Mouse (Mus musculus) ES-E14 (cell line): ENCODE data around the gene Tlcd2. TPM values are rescaled to one million over a fixed set of nuclear protein-coding genes. Genes with fewer than 3 reads are reported as not detected.

ENCODE experiments used
- DNase-seq: peaks from one replicate; pipeline ENCODE4 v3.0.0-alpha.2; 2013; ENCODE audit warnings: low read depth, low spot score
- H3K27ac ChIP-seq: 2 replicates; pipeline ENCODE4 v1.5.1; 2012; ENCODE audit warnings: low read depth, mild to moderate bottlenecking, low read length, moderate library complexity, mixed read lengths; ENCODE audit not compliant: poor library complexity, insufficient read depth, severe bottlenecking
- H3K36me3 ChIP-seq: 2 replicates; pipeline ENCODE4 v1.6.1; 2012; ENCODE audit warnings: mild to moderate bottlenecking, low read length, moderate library complexity, mixed read lengths; ENCODE audit not compliant: control insufficient read depth, poor library complexity, insufficient read depth, severe bottlenecking
- H3K4me1 ChIP-seq, 2 experiments: fragments of 150-350 bp in 1 of 2; sonication (generic) in 1 of 2; 2 replicates each; pipeline ENCODE4 v1.6.1; 2012; ENCODE audit warnings: low read length in 2 of 2, mild to moderate bottlenecking in 1 of 2, mixed read lengths in 1 of 2; ENCODE audit not compliant: control insufficient read depth in 2 of 2, insufficient read depth in 2 of 2, poor library complexity in 1 of 2
- H3K4me3 ChIP-seq, 2 experiments: fragments of 150-350 bp in 1 of 2; sonication (generic) in 1 of 2; 2 replicates each; pipeline ENCODE4 v1.5.1; 2012; ENCODE audit warnings: low read length in 2 of 2, low read depth in 1 of 2, mild to moderate bottlenecking in 1 of 2, mixed read lengths in 1 of 2; ENCODE audit not compliant: insufficient read depth in 1 of 2, poor library complexity in 1 of 2, severe bottlenecking in 1 of 2
- H3K9ac ChIP-seq: 2 replicates; pipeline ENCODE4 v1.6.1; 2012; ENCODE audit warnings: low read depth, mild to moderate bottlenecking, low read length, mixed read lengths; ENCODE audit not compliant: poor library complexity, insufficient read depth, severe bottlenecking
- H3K9me3 ChIP-seq: fragments of 150-350 bp; sonication (generic); 2 replicates; pipeline ENCODE4 v1.6.1; 2012; ENCODE audit warnings: low read depth, mild to moderate bottlenecking, low read length; ENCODE audit not compliant: control insufficient read depth, insufficient read depth
- CHD2 ChIP-seq: IDR thresholded peaks from 2 replicates; pipeline ENCODE4 v1.6.1; 2014; ENCODE audit warnings: mild to moderate bottlenecking, low read depth, low read length, inconsistent platforms
- HCFC1 ChIP-seq: IDR thresholded peaks from 2 replicates; pipeline ENCODE4 v1.6.1; 2012; ENCODE audit warnings: low read length, inconsistent platforms, borderline replicate concordance; ENCODE audit not compliant: insufficient read depth
- MAFK ChIP-seq: IDR thresholded peaks from 2 replicates; pipeline ENCODE4 v1.6.1; 2014; ENCODE audit warnings: mild to moderate bottlenecking, low read depth, low read length, inconsistent platforms; ENCODE audit not compliant: insufficient read depth
- ZC3H11A ChIP-seq: IDR thresholded peaks from 2 replicates; pipeline ENCODE4 v1.6.1; 2012; ENCODE audit warnings: low read depth, mild to moderate bottlenecking, inconsistent platforms, low read length, borderline replicate concordance
- ZNF384 ChIP-seq: IDR thresholded peaks from 2 replicates; pipeline ENCODE4 v1.6.1; 2012; ENCODE audit warnings: low read depth, low read length, inconsistent platforms
- in situ Hi-C, 2 experiments: fragments of 600-800 bp; cut with MboI; formaldehyde crosslinking; loops; one replicate each; pipeline ENCODE4 v1.15.1; 2025; ENCODE audit warnings: low sequenced_read_pairs in 2 of 2, inconsistent platforms in 1 of 2; ENCODE audit not compliant: unreplicated experiment in 2 of 2
- total RNA-seq: library from RNA; depleted of rRNA; stranded (reverse); fragments of 300-350 nt; gene quantifications from 2 replicates; pipeline ENCODE4 v1.2.3, GENCODE M21; 2012

Tlcd2 gene
- total RNA-seq, 1 experiment, result 5.9 TPM

DNA sequence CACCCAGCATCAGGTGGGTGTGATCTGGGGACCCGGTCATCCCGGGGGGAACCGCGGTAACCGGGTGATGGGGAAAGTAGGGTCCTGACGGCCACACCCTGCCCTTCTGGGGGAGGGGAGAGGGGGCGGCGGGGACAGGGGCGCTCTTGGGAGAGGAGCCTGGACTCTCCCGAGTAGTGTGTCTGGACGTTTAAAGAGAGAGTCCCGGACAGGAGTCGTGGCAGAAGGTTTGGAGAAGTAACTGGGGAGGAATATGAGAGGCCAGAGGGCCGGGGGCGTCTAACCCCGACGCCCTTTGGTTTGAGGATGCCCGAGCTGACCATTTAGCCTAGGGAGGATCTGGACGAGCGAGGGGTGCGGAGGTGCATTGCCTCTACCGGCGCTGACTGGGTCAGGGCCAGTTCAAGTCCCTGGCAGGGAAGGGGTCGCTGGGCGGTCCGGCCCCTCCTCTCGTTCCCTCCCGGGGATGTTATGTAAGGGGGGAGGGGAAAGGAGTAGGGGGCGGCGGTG, 283 bp downstream of the Tlcd2 start:
- in situ Hi-C loops, result no loop called here
- Histone ChIP-seq H3K4me3 (peak overlapping the region; percentile 89 to 93), H3K27ac (peak overlapping the region; percentile 52), H3K9ac (peak overlapping the region; percentile 78), H3K4me1 (peaks cover 2 to 9% of the 10 kb centered on the region in 2 experiments; a peak in 3 of 4 replicates), H3K36me3 (no peaks in the 10 kb centered on the region; the same call in 1 of the 2 replicates), H3K9me3 (no peaks in the 10 kb centered on the region)
- TF ChIP-seq MAFK (no peak), ZC3H11A (no peak), ZNF384 (no peak), CHD2 (no peak), HCFC1 (no peak)
- DNase-seq, result no peak

DNA sequence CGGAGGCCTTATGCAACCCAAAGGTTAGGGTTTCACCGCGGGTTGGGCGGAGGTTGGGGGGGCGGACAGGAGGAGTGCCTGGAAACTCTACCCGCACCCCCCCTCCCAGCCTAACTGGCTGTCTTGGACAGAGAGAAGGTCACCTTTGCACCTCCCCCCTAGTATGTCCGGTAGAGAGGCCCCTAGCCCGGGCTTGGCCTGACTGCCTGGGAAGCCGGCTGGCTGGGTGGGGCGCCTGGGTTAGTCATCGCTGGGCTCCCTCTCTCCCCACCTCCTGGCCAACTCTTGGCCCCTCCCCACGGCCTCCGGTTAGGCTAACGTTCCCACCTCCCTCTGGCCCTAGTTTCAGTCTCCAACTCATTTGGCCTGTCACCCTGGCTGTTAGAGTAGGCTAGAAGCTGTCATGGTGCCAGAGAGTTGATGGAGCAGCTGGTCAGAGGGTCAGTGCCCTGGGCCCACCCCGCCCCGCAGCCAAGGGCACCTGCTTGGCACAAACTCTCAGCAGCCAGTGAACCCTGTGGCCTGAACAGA, 803 bp downstream of the Tlcd2 start:
- peak overlapping the region; percentile 89 to 93 for H3K4me3 ChIP-seq
- no peak for TF ChIP-seq ZC3H11A
- TF ChIP-seq MAFK, result no peak; the same call in 1 of the 2 replicates
- no peak for TF ChIP-seq ZNF384
- TF ChIP-seq HCFC1, result no peak
- no peak for TF ChIP-seq CHD2
- peak overlapping the region; percentile 52 for H3K27ac ChIP-seq
- H3K9me3 ChIP-seq, result no peaks in the 10 kb centered on the region
- peaks cover 2 to 9% of the 10 kb centered on the region in 2 experiments; a peak in 3 of 4 replicates for H3K4me1 ChIP-seq
- in situ Hi-C loops, result no loop called here
- no peak for DNase-seq
- H3K9ac ChIP-seq, result peak overlapping the region; percentile 78
- H3K36me3 ChIP-seq, result no peaks in the 10 kb centered on the region; the same call in 1 of the 2 replicates

DNA sequence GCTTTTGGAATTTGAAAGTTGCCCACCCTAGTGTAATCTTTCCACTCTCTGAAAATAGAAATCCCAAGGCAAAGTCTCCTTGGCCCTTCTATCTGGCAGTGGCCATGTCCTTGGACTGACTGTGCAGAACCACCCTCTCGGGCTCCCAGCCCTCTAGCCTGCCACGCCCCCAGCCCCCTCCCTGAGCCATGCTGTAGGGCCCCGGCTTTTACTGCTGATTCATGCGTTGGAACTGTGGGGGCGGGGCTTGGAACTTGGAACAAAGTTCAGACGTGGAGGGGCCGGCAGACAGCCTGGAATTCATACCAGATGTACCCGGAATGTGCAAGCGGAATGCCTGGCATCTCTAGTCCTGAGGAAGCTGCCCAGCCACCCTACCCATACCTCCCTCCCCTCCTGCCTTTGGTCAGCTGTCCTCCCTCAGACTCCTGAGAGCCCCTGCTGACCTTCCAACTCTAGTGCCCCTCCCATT, 1.4 kb downstream of the Tlcd2 start:
- no peaks in the 10 kb centered on the region; the same call in 1 of the 2 replicates for H3K36me3 ChIP-seq
- H3K9ac ChIP-seq, result peak overlapping the region; percentile 42; the same call in 1 of the 2 replicates
- H3K4me3 ChIP-seq, result peak overlapping the region; percentile 89 to 93
- no peak for TF ChIP-seq HCFC1
- no peak for TF ChIP-seq ZC3H11A
- peak; percentile 96 for TF ChIP-seq MAFK
- peak; percentile 53; the same call in 1 of the 2 replicates for TF ChIP-seq ZNF384
- DNase-seq, result peak; percentile 89
- no peaks in the 10 kb centered on the region for H3K9me3 ChIP-seq
- in situ Hi-C loops, result no loop called here
- H3K27ac ChIP-seq, result no peak overlapping the region
- peaks cover 2 to 11% of the 10 kb centered on the region in 2 experiments; a peak in 3 of 4 replicates for H3K4me1 ChIP-seq

DNA sequence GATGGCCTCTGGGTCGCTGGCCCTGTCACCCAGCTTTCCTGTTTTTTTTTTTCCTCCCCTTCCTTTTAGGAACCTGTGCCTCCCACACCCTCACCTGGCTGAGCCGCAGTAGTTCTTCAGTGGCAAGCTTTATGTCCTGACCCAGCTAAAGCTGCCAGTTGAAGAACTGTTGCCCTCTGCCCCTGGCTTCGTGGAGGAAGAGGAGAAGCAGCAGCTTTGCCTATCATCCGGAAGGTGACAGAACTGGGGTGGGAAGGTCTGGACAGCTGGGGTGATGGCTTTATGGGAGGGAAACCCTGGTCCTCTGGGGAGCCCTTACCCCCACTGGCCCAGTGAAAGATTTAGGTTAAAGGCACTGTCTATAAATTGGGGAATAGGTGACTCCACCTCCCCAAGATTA, 2.1 kb downstream of the Tlcd2 start:
- TF ChIP-seq HCFC1 (no peak), ZNF384 (no peak), MAFK (no peak), ZC3H11A (no peak), CHD2 (no peak)
- Histone ChIP-seq H3K9me3 (no peaks in the 10 kb centered on the region), H3K27ac (no peak overlapping the region), H3K36me3 (no peaks in the 10 kb centered on the region; the same call in 1 of the 2 replicates), H3K9ac (no peak overlapping the region), H3K4me3 (no peak overlapping the region), H3K4me1 (peaks cover 3 to 11% of the 10 kb centered on the region in 2 experiments; a peak in 3 of 4 replicates)
- no peak for DNase-seq
- in situ Hi-C loops, result no loop called here
